Mouse (Mus musculus) stomach, embryonic 14.5 days (tissue): ENCODE results near the gene Osbpl5. TPM values are rescaled to one million over a fixed set of nuclear protein-coding genes. Genes with fewer than 3 reads are reported as not detected.

Experiments
- ATAC-seq: fragments of 200-750 bp; cut with Nextera tagmentation; 2 replicates; pipeline ENCODE4 v1.8.0; 2017; ENCODE audit warnings: low read depth, moderate TSS enrichment; ENCODE audit not compliant: insufficient number of reproducible peaks, insufficient read depth, low FRiP score
- H3K27ac ChIP-seq: fragments of 300-500 bp; sonication (generic); 2 replicates; pipeline ENCODE4 v1.5.1; 2014; ENCODE audit warnings: mild to moderate bottlenecking, low read length, moderate library complexity, mixed read lengths
- H3K27me3 ChIP-seq: fragments of 300-500 bp; sonication (generic); 2 replicates; pipeline ENCODE4 v1.6.1; 2014; ENCODE audit warnings: low read length, control low read depth, mixed read lengths; ENCODE audit not compliant: control insufficient read depth, insufficient read depth
- H3K36me3 ChIP-seq: fragments of 300-500 bp; sonication (generic); 2 replicates; pipeline ENCODE4 v1.6.1; 2014; ENCODE audit warnings: mild to moderate bottlenecking, control low read depth, low read length, moderate library complexity, mixed read lengths; ENCODE audit not compliant: control insufficient read depth, insufficient read depth
- H3K4me1 ChIP-seq: fragments of 300-500 bp; sonication (generic); 2 replicates; pipeline ENCODE4 v1.6.1; 2014; ENCODE audit warnings: low read length, control low read depth, mixed read lengths; ENCODE audit not compliant: control insufficient read depth, insufficient read depth
- H3K4me2 ChIP-seq: fragments of 300-500 bp; sonication (generic); replicated peaks from 2 replicates; pipeline ENCODE4 v1.6.1; 2014; ENCODE audit warnings: low read depth, low read length, control low read depth
- H3K4me3 ChIP-seq: fragments of 300-500 bp; sonication (generic); 2 replicates; pipeline ENCODE4 v1.5.1; 2014; ENCODE audit warnings: low read depth, low read length, control low read depth
- H3K9ac ChIP-seq: fragments of 300-500 bp; sonication (generic); replicated peaks from 2 replicates; pipeline ENCODE4 v1.6.1; 2014; ENCODE audit warnings: low read depth, mild to moderate bottlenecking, control low read depth, low read length, moderate library complexity, mixed read lengths
- H3K9me3 ChIP-seq: fragments of 300-500 bp; sonication (generic); 2 replicates; pipeline ENCODE4 v1.6.1; 2016; ENCODE audit warnings: low read depth, low read length, control low read depth; ENCODE audit not compliant: control insufficient read depth
- WGBS: fragments of 180-500 bp; shearing (Covaris S2); extraction: QIAGEN DNeasy Blood & Tissue Kit; methylation state at CpG from one replicate; pipeline ENCODE4 v1.1.7; 2014; 5-methylcytosine and 5-hydroxymethylcytosine counted together
- polyA plus RNA-seq: library from polyadenylated mRNA; unstranded; fragments of >200 nt; fragmentation: Nextera tagmentation; extraction: Ambion mirVana; gene quantifications from 2 replicates; pipeline ENCODE4 v1.2.1, GENCODE M21; 2014

The Osbpl5 gene
- polyA plus RNA-seq, 1 experiment from 2014 or later = 46.1 TPM

- no peak for ATAC-seq
- 0 out of 2 replicates have a peak, but pooled peaks cover 6% of the 10 kb centered on the region for H3K4me1 ChIP-seq
- H3K27ac ChIP-seq = no peak overlapping the region
- no peak overlapping the region for H3K4me3 ChIP-seq
- H3K9me3 ChIP-seq = no peaks in the 10 kb centered on the region
- no peaks in the 10 kb centered on the region for H3K36me3 ChIP-seq
- H3K9ac ChIP-seq = no peak overlapping the region
- H3K27me3 ChIP-seq = no peaks in the 10 kb centered on the region
- 70% methylated on average over 1 of the region's 1 CpGs for WGBS
- H3K4me2 ChIP-seq = no peak overlapping the region
Observed at GRCm38 (mm10) chr7:143751380-143751779, 5.4 kb downstream of the Osbpl5 start.

GRCm38 (mm10) chr7:143749045-143749444 is 7.7 kb downstream of the Osbpl5 start:
- H3K4me3 ChIP-seq = no peak overlapping the region
- H3K36me3 ChIP-seq = no peaks in the 10 kb centered on the region
- no peaks in the 10 kb centered on the region for H3K9me3 ChIP-seq
- H3K4me2 ChIP-seq = no peak overlapping the region; the same call in 1 of the 2 replicates
- H3K4me1 ChIP-seq = 0 out of 2 replicates have a peak, but pooled peaks cover 4% of the 10 kb centered on the region
- no peaks in the 10 kb centered on the region for H3K27me3 ChIP-seq
- ATAC-seq = no peak
- no peak overlapping the region for H3K9ac ChIP-seq
- no peak overlapping the region for H3K27ac ChIP-seq
- WGBS = 71% methylated on average over 3 of the region's 3 CpGs

GRCm38 (mm10) chr7:143748041-143748868 is 8.5 kb downstream of the Osbpl5 start:
- H3K4me2 ChIP-seq = peak overlapping the region; percentile 43
- H3K9me3 ChIP-seq = no peaks in the 10 kb centered on the region
- peak overlapping the region; percentile 22; the same call in 1 of the 2 replicates for H3K27ac ChIP-seq
- 3% methylated on average over 16 of the region's 16 CpGs for WGBS
- peak; percentile 70 for ATAC-seq
- H3K9ac ChIP-seq = no peak overlapping the region
- no peaks in the 10 kb centered on the region for H3K36me3 ChIP-seq
- H3K4me3 ChIP-seq = no peak overlapping the region
- H3K27me3 ChIP-seq = no peaks in the 10 kb centered on the region
- 0 out of 2 replicates have a peak, but pooled peaks cover 4% of the 10 kb centered on the region for H3K4me1 ChIP-seq

- 13% methylated on average over 2 of the region's 2 CpGs for WGBS
- H3K4me3 ChIP-seq = peak overlapping the region; percentile 91
- ATAC-seq = 0 out of 2 replicates have a peak, but pooled peaks have one; percentile 1
- H3K36me3 ChIP-seq = 0 out of 2 replicates have a peak, but pooled peaks cover 2% of the 10 kb centered on the region
- no peaks in the 10 kb centered on the region for H3K9me3 ChIP-seq
- peak overlapping the region; percentile 77 for H3K4me2 ChIP-seq
- H3K27me3 ChIP-seq = no peaks in the 10 kb centered on the region
- no peak overlapping the region for H3K9ac ChIP-seq
- H3K4me1 ChIP-seq = peaks cover 33% of the 10 kb centered on the region
- H3K27ac ChIP-seq = peak overlapping the region; percentile 89; the same call in 1 of the 2 replicates
Observed at GRCm38 (mm10) chr7:143740653-143741052, 16.1 kb downstream of the Osbpl5 start.

GRCm38 (mm10) chr7:143739511-143740461 is 17.0 kb downstream of the Osbpl5 start:
- peak overlapping the region; percentile 91 for H3K4me3 ChIP-seq
- 2% methylated on average over 38 of the region's 38 CpGs for WGBS
- no peaks in the 10 kb centered on the region for H3K9me3 ChIP-seq

GRCm38 (mm10) chr7:143738601-143739006 is 18.2 kb downstream of the Osbpl5 start:
- Histone ChIP-seq H3K27ac (peak overlapping the region; percentile 89; the same call in 1 of the 2 replicates), H3K9me3 (no peaks in the 10 kb centered on the region), H3K4me1 (peaks cover 33% of the 10 kb centered on the region), H3K36me3 (peaks cover 2% of the 10 kb centered on the region; the same call in 1 of the 2 replicates), H3K9ac (peak overlapping the region; percentile 87; the same call in 1 of the 2 replicates), H3K27me3 (no peaks in the 10 kb centered on the region), H3K4me2 (peak overlapping the region; percentile 77), H3K4me3 (peak overlapping the region; percentile 91)
- peak; percentile 23; the same call in 1 of the 2 replicates for ATAC-seq
- WGBS = 13% methylated on average over 5 of the region's 5 CpGs

More at GRCm38 (mm10) chr7:143739511-143740461, 17.0 kb downstream of the Osbpl5 start:
- H3K4me2 ChIP-seq = peak overlapping the region; percentile 77
- peak overlapping the region; percentile 87 for H3K9ac ChIP-seq
- 0 out of 2 replicates have a peak, but pooled peaks cover 2% of the 10 kb centered on the region for H3K36me3 ChIP-seq
- H3K27me3 ChIP-seq = no peaks in the 10 kb centered on the region
- H3K27ac ChIP-seq = peak overlapping the region; percentile 89
- H3K4me1 ChIP-seq = peaks cover 33% of the 10 kb centered on the region
- ATAC-seq = peak; percentile 92

- ATAC-seq = peak; percentile 21; the same call in 1 of the 2 replicates
- 51% methylated on average over 6 of the region's 6 CpGs for WGBS
- H3K9ac ChIP-seq = peak overlapping the region; percentile 87; the same call in 1 of the 2 replicates
Observed at GRCm38 (mm10) chr7:143738194-143738593, 18.6 kb downstream of the Osbpl5 start.

More at GRCm38 (mm10) chr7:143738194-143738593, 18.6 kb downstream of the Osbpl5 start:
- H3K4me2 ChIP-seq = peak overlapping the region; percentile 77
- H3K4me3 ChIP-seq = peak overlapping the region; percentile 91; the same call in 1 of the 2 replicates
- H3K9me3 ChIP-seq = no peaks in the 10 kb centered on the region
- peaks cover 33% of the 10 kb centered on the region for H3K4me1 ChIP-seq
- no peaks in the 10 kb centered on the region for H3K27me3 ChIP-seq
- peaks cover 2% of the 10 kb centered on the region; the same call in 1 of the 2 replicates for H3K36me3 ChIP-seq
- peak overlapping the region; percentile 89; the same call in 1 of the 2 replicates for H3K27ac ChIP-seq
